Mouse (Mus musculus) small intestine, adult 2 months (tissue): Measurements from ENCODE around the gene Llgl1.

Experiments used
- CTCF ChIP-seq: fragments of 200-500 bp; IDR thresholded peaks from 2 replicates; pipeline ENCODE4 v1.5.1; 2012; ENCODE audit warnings: low read depth, mild to moderate bottlenecking, control low read depth, inconsistent platforms, low read length, moderate library complexity, mixed read lengths; ENCODE audit not compliant: insufficient replicate concordance, insufficient read length; ENCODE audit errors: extremely low read depth
- POLR2A ChIP-seq: fragments of 200-500 bp; IDR thresholded peaks from 2 replicates; pipeline ENCODE4 v1.6.1; 2012; ENCODE audit warnings: low read depth, mild to moderate bottlenecking, control low read depth, inconsistent platforms, low read length, moderate library complexity

DNA sequence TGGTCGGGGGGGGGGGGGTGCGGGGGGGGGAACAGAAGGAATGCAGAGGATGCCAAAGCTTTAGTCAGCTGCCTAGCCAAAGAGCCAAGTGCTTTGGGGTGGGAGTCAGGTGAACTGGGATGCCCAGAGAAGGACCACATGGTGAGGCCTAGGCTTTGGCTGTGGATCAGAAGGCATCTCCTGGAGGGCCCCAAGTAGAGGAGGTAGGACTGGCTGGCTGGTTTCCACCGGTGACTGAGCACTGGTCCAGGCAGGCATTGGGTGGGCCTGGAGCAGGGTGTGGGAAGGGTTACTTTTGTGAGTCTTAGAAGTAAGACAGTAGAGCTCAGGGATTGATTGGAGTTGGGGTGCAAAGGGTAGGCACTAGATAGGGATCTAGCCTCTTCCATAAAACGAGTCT, 2.1 kb downstream of the Llgl1 start:
- no peak for TF ChIP-seq CTCF
- no peak for TF ChIP-seq POLR2A
